Mouse (Mus musculus): ENCODE results near the gene Orm1. TPM values are rescaled to one million over a fixed set of nuclear protein-coding genes. Genes with fewer than 3 reads are reported as not detected.

Orm1 gene
- polyA plus RNA-seq, 1 experiment from 2014 or later: not detected

- no peaks in the 10 kb centered on the region for H3K4me1 ChIP-seq
- ATAC-seq (replicated peaks): no peak
- 95% methylated on average over 5 of the region's 5 CpGs for WGBS
- H3K27me3 ChIP-seq (replicated peaks): no peaks in the 10 kb centered on the region
- H3K4me3 ChIP-seq: no peak within 1 kb of the TSS
- H3K27ac ChIP-seq: no peak within 1 kb of the TSS
- H3K4me2 ChIP-seq: no peak within 1 kb of the TSS
- no peak within 1 kb of the TSS for H3K9ac ChIP-seq
- H3K36me3 ChIP-seq (replicated peaks): no peaks in the 10 kb centered on the region
- no peaks in the 10 kb centered on the region for H3K9me3 ChIP-seq
Observed at GRCm38 (mm10) chr4:63362150-63362549, 17.8 kb downstream of the Orm1 start, which contains the start of gene Orm2. TSS of gene Orm2 (plus strand) at chr4:63362449.

GRCm38 (mm10) chr4:63368577-63368976 lies 24.2 kb downstream of the Orm1 start:
- no peak overlapping the region for H3K4me3 ChIP-seq
- H3K9ac ChIP-seq: no peak overlapping the region
- 12% methylated on average over 4 of the region's 4 CpGs for WGBS
- H3K9me3 ChIP-seq: no peaks in the 10 kb centered on the region
- H3K4me1 ChIP-seq: no peaks in the 10 kb centered on the region
- no peaks in the 10 kb centered on the region for H3K36me3 ChIP-seq (replicated peaks)
- H3K4me2 ChIP-seq: no peak overlapping the region
- H3K27me3 ChIP-seq (replicated peaks): no peaks in the 10 kb centered on the region
- no peak overlapping the region for H3K27ac ChIP-seq
- ATAC-seq (replicated peaks): peak; percentile 25

- ATAC-seq (replicated peaks): no peak
Observed at GRCm38 (mm10) chr4:63370897-63371296, 26.5 kb downstream of the Orm1 start.

GRCm38 (mm10) chr4:63371890-63372289 lies 27.5 kb downstream of the Orm1 start:
- Histone ChIP-seq H3K27me3 (replicated peaks) (no peaks in the 10 kb centered on the region), H3K9ac (no peak overlapping the region), H3K4me1 (no peaks in the 10 kb centered on the region), H3K9me3 (no peaks in the 10 kb centered on the region), H3K4me3 (no peak overlapping the region), H3K4me2 (no peak overlapping the region), H3K36me3 (replicated peaks) (no peaks in the 10 kb centered on the region), H3K27ac (no peak overlapping the region)
- WGBS: 69% methylated on average over 3 of the region's 3 CpGs
- no peak for ATAC-seq (replicated peaks)

More at GRCm38 (mm10) chr4:63370897-63371296, 26.5 kb downstream of the Orm1 start:
- Histone ChIP-seq H3K4me1 (no peaks in the 10 kb centered on the region), H3K4me2 (no peak overlapping the region), H3K9ac (no peak overlapping the region), H3K9me3 (no peaks in the 10 kb centered on the region), H3K4me3 (no peak overlapping the region), H3K27me3 (replicated peaks) (no peaks in the 10 kb centered on the region), H3K36me3 (replicated peaks) (no peaks in the 10 kb centered on the region), H3K27ac (no peak overlapping the region)
- WGBS: 30% methylated on average over 7 of the region's 7 CpGs

GRCm38 (mm10) chr4:63373404-63373803 lies 29.0 kb downstream of the Orm1 start:
- H3K9ac ChIP-seq: no peak overlapping the region
- no peak overlapping the region for H3K27ac ChIP-seq
- no peaks in the 10 kb centered on the region for H3K27me3 ChIP-seq (replicated peaks)
- H3K4me3 ChIP-seq: no peak overlapping the region
- no peak for ATAC-seq (replicated peaks)
- H3K4me2 ChIP-seq: no peak overlapping the region
- no peaks in the 10 kb centered on the region for H3K9me3 ChIP-seq
- H3K4me1 ChIP-seq: no peaks in the 10 kb centered on the region
- 92% methylated on average over 8 of the region's 8 CpGs for WGBS
- H3K36me3 ChIP-seq (replicated peaks): 0 out of 2 replicates have a peak, but pooled peaks cover 3% of the 10 kb centered on the region

GRCm38 (mm10) chr4:63374331-63374730 lies 30.0 kb downstream of the Orm1 start:
- Histone ChIP-seq H3K27me3 (replicated peaks) (no peaks in the 10 kb centered on the region), H3K36me3 (replicated peaks) (0 out of 2 replicates have a peak, but pooled peaks cover 3% of the 10 kb centered on the region), H3K27ac (no peak overlapping the region), H3K4me1 (no peaks in the 10 kb centered on the region), H3K4me2 (no peak overlapping the region), H3K4me3 (no peak overlapping the region), H3K9me3 (no peaks in the 10 kb centered on the region), H3K9ac (no peak overlapping the region)
- ATAC-seq (replicated peaks): no peak
- whole genome bisulfite sequencing: 89% methylated on average over 12 of the region's 12 CpGs

GRCm38 (mm10) chr4:63375367-63375766 lies 31.0 kb downstream of the Orm1 start:
- WGBS: 52% methylated on average over 1 of the region's 1 CpGs
- Histone ChIP-seq H3K4me3 (no peak overlapping the region), H3K4me2 (no peak overlapping the region), H3K27ac (no peak overlapping the region), H3K36me3 (replicated peaks) (0 out of 2 replicates have a peak, but pooled peaks cover 3% of the 10 kb centered on the region), H3K9ac (no peak overlapping the region), H3K27me3 (replicated peaks) (no peaks in the 10 kb centered on the region), H3K4me1 (no peaks in the 10 kb centered on the region), H3K9me3 (no peaks in the 10 kb centered on the region)
- peak; percentile 43 for ATAC-seq (replicated peaks)

GRCm38 (mm10) chr4:63377483-63377882 lies 33.1 kb downstream of the Orm1 start:
- Histone ChIP-seq H3K36me3 (replicated peaks) (0 out of 2 replicates have a peak, but pooled peaks cover 3% of the 10 kb centered on the region), H3K4me2 (no peak overlapping the region), H3K27me3 (replicated peaks) (no peaks in the 10 kb centered on the region), H3K27ac (no peak overlapping the region), H3K4me3 (no peak overlapping the region), H3K9ac (no peak overlapping the region), H3K4me1 (no peaks in the 10 kb centered on the region), H3K9me3 (no peaks in the 10 kb centered on the region)
- WGBS: 64% methylated on average over 7 of the region's 7 CpGs
- ATAC-seq (replicated peaks): no peak

- Histone ChIP-seq H3K36me3 (replicated peaks) (0 out of 2 replicates have a peak, but pooled peaks cover 3% of the 10 kb centered on the region), H3K4me3 (no peak overlapping the region), H3K4me1 (no peaks in the 10 kb centered on the region), H3K9me3 (no peaks in the 10 kb centered on the region), H3K4me2 (no peak overlapping the region), H3K27me3 (replicated peaks) (no peaks in the 10 kb centered on the region), H3K9ac (no peak overlapping the region), H3K27ac (no peak overlapping the region)
- ATAC-seq (replicated peaks): no peak
- 89% methylated on average over 4 of the region's 4 CpGs for WGBS
Observed at GRCm38 (mm10) chr4:63382676-63383369, 38.5 kb downstream of the Orm1 start.

- Histone ChIP-seq H3K9me3 (no peaks in the 10 kb centered on the region), H3K4me3 (no peak overlapping the region), H3K4me1 (peaks cover 5% of the 10 kb centered on the region; the same call in 1 of the 2 replicates), H3K9ac (no peak overlapping the region), H3K4me2 (no peak overlapping the region), H3K36me3 (replicated peaks) (no peaks in the 10 kb centered on the region), H3K27ac (no peak overlapping the region), H3K27me3 (replicated peaks) (no peaks in the 10 kb centered on the region)
- no peak for ATAC-seq (replicated peaks)
- WGBS: 87% methylated on average over 12 of the region's 12 CpGs
Observed at GRCm38 (mm10) chr4:63383474-63383873, 39.1 kb downstream of the Orm1 start.

- no peak overlapping the region for H3K4me3 ChIP-seq
- H3K9me3 ChIP-seq: no peaks in the 10 kb centered on the region
- no peak overlapping the region for H3K9ac ChIP-seq
- no peak for ATAC-seq (replicated peaks)
- H3K4me2 ChIP-seq: no peak overlapping the region
- H3K27me3 ChIP-seq (replicated peaks): no peaks in the 10 kb centered on the region
- H3K27ac ChIP-seq: no peak overlapping the region
- 95% methylated on average over 4 of the region's 4 CpGs for WGBS
- no peaks in the 10 kb centered on the region for H3K36me3 ChIP-seq (replicated peaks)
- H3K4me1 ChIP-seq: peaks cover 13% of the 10 kb centered on the region
Observed at GRCm38 (mm10) chr4:63384262-63384661, 39.9 kb downstream of the Orm1 start.

GRCm38 (mm10) chr4:63385253-63385652 lies 40.9 kb downstream of the Orm1 start:
- no peak overlapping the region for H3K4me3 ChIP-seq
- no peak for ATAC-seq (replicated peaks)
- H3K9me3 ChIP-seq: no peaks in the 10 kb centered on the region
- no peaks in the 10 kb centered on the region for H3K36me3 ChIP-seq (replicated peaks)
- no peaks in the 10 kb centered on the region for H3K27me3 ChIP-seq (replicated peaks)
- peaks cover 15% of the 10 kb centered on the region for H3K4me1 ChIP-seq
- no peak overlapping the region for H3K9ac ChIP-seq
- H3K4me2 ChIP-seq: no peak overlapping the region
- no peak overlapping the region for H3K27ac ChIP-seq
- 93% methylated on average over 3 of the region's 3 CpGs for WGBS

GRCm38 (mm10) chr4:63385784-63386183 lies 41.4 kb downstream of the Orm1 start:
- H3K4me2 ChIP-seq: no peak overlapping the region
- no peaks in the 10 kb centered on the region for H3K27me3 ChIP-seq (replicated peaks)
- no peak overlapping the region for H3K4me3 ChIP-seq
- H3K4me1 ChIP-seq: peaks cover 15% of the 10 kb centered on the region
- H3K9me3 ChIP-seq: no peaks in the 10 kb centered on the region
- H3K27ac ChIP-seq: no peak overlapping the region
- no peaks in the 10 kb centered on the region for H3K36me3 ChIP-seq (replicated peaks)
- H3K9ac ChIP-seq: no peak overlapping the region
- WGBS: 79% methylated on average over 11 of the region's 11 CpGs
- ATAC-seq (replicated peaks): no peak
